Mouse (Mus musculus): ENCODE data around the gene Gnaq.

- no peak for TF ChIP-seq GATA1 (IDR thresholded peaks at IDR 0.05; ENCODE audit: borderline replicate concordance, low read length)
- TF ChIP-seq FLI1 (IDR thresholded peaks at IDR 0.05; ENCODE audit: low read length) = no peak
Measured at GRCm38 (mm10) chr19:16436335-16437169, 303.9 kb downstream of the Gnaq start.
